Mouse (Mus musculus): ENCODE results near the gene Pcdh7. TPM values are rescaled to one million over a fixed set of nuclear protein-coding genes. Genes with fewer than 3 reads are reported as not detected.
A peak's percentile ranks its signal among the peaks of the same experiment; 100 is the strongest.

Gene Pcdh7
- polyA plus RNA-seq, 1 experiment from 2014 or later, result 16.5 TPM

DNA sequence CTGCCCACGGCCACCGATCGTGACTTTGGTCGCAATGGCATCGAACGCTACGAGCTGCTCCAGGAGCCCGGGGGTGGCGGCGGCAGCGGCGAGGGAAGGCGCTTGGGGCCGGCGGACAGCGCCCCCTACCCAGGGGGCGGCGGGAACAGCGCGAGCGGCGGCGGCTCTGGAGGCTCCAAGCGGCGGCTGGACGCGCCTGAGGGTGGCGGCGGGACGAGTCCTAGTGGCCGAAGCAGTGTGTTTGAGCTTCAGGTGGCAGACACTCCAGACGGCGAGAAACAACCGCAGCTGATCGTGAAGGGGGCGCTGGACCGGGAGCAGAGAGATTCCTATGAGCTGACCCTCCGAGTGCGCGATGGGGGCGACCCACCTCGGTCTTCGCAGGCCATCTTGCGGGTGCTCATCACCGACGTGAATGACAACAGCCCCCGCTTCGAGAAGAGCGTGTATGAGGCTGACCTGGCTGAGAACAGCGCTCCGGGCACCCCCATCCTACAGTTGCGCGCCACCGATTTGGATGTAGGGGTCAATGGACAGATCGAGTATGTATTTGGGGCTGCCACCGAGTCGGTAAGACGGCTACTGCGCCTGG, 1.9 kb downstream of the Pcdh7 start:
- H3K9ac ChIP-seq, result peak overlapping the region; percentile 96
- peaks cover 21% of the 10 kb centered on the region for H3K27me3 ChIP-seq (replicated peaks)
- peak overlapping the region; percentile 88 for H3K4me3 ChIP-seq
- peaks cover 18% of the 10 kb centered on the region for H3K36me3 ChIP-seq
- no peaks in the 10 kb centered on the region for H3K9me3 ChIP-seq
- peak overlapping the region; percentile 99 for H3K27ac ChIP-seq (replicated peaks)
- no peak for ATAC-seq (ENCODE audit: extremely low read depth, insufficient number of reproducible peaks, low FRiP score, low TSS enrichment)
- under 1% methylated on average over 59 of the region's 59 CpGs for WGBS
- peak overlapping the region; percentile 94 for H3K4me2 ChIP-seq
- H3K4me1 ChIP-seq, result no peaks in the 10 kb centered on the region

GRCm38 (mm10) chr5:57720206-57720880, 2.6 kb downstream of the Pcdh7 start:
- Histone ChIP-seq H3K9me3 (no peaks in the 10 kb centered on the region), H3K4me2 (peak overlapping the region; percentile 94), H3K36me3 (peaks cover 18% of the 10 kb centered on the region), H3K27me3 (replicated peaks) (peaks cover 21% of the 10 kb centered on the region), H3K9ac (peak overlapping the region; percentile 96), H3K27ac (replicated peaks) (peak overlapping the region; percentile 99; the same call in 1 of the 2 replicates), H3K4me1 (peaks cover 4% of the 10 kb centered on the region; the same call in 1 of the 2 replicates), H3K4me3 (peak overlapping the region; percentile 88)
- no peak for ATAC-seq (ENCODE audit: extremely low read depth, insufficient number of reproducible peaks, low FRiP score, low TSS enrichment)
- WGBS, result 2% methylated on average over 34 of the region's 34 CpGs

DNA sequence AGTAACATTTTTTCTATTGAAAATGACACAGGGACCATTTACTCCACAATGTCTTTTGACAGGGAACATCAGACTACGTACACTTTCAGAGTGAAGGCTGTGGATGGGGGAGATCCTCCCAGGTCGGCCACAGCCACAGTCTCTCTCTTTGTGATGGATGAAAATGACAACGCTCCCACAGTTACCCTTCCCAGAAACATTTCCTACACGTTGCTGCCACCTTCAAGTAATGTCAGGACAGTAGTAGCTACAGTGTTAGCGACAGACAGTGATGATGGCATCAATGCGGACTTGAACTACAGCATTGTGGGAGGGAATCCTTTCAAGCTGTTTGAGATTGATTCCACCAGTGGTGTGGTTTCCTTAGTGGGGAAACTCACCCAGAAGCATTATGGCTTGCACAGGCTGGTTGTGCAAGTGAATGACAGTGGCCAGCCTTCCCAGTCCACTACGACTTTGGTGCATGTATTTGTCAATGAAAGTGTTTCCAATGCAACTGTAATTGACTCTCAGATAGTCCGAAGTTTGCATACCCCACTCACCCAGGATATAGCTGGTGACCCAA, 3.5 kb downstream of the Pcdh7 start:
- H3K4me2 ChIP-seq, result peak overlapping the region; percentile 94
- H3K36me3 ChIP-seq, result peaks cover 18% of the 10 kb centered on the region
- H3K27me3 ChIP-seq (replicated peaks), result peaks cover 21% of the 10 kb centered on the region
- peak overlapping the region; percentile 96 for H3K9ac ChIP-seq
- H3K9me3 ChIP-seq, result no peaks in the 10 kb centered on the region
- ATAC-seq (ENCODE audit: extremely low read depth, insufficient number of reproducible peaks, low FRiP score, low TSS enrichment), result no peak
- H3K27ac ChIP-seq (replicated peaks), result peak overlapping the region; percentile 99
- H3K4me3 ChIP-seq, result peak overlapping the region; percentile 88
- WGBS, result 15% methylated on average over 8 of the region's 8 CpGs
- H3K4me1 ChIP-seq, result peaks cover 8% of the 10 kb centered on the region

- ATAC-seq (ENCODE audit: extremely low read depth, insufficient number of reproducible peaks, low FRiP score, low TSS enrichment), result no peak
These were observed 4.2 kb downstream of the Pcdh7 start for GRCm38 (mm10) chr5:57721927-57722326.

GRCm38 (mm10) chr5:57733451-57733850, 15.7 kb downstream of the Pcdh7 start:
- H3K9ac ChIP-seq, result no peak overlapping the region
- no peak overlapping the region for H3K4me2 ChIP-seq
- no peaks in the 10 kb centered on the region for H3K9me3 ChIP-seq
- whole genome bisulfite sequencing, result 38% methylated on average over 1 of the region's 1 CpGs
- H3K27me3 ChIP-seq (replicated peaks), result no peaks in the 10 kb centered on the region
- H3K4me3 ChIP-seq, result no peak overlapping the region
- no peak overlapping the region for H3K27ac ChIP-seq (replicated peaks)
- H3K4me1 ChIP-seq, result peaks cover 43% of the 10 kb centered on the region
- H3K36me3 ChIP-seq, result peaks cover 4% of the 10 kb centered on the region; the same call in 1 of the 2 replicates
- no peak for ATAC-seq (ENCODE audit: extremely low read depth, insufficient number of reproducible peaks, low FRiP score, low TSS enrichment)

More at GRCm38 (mm10) chr5:57721927-57722326, 4.2 kb downstream of the Pcdh7 start:
- 6% methylated on average over 6 of the region's 6 CpGs for WGBS
- Histone ChIP-seq H3K27ac (replicated peaks) (peak overlapping the region; percentile 99), H3K9ac (peak overlapping the region; percentile 96), H3K4me3 (peak overlapping the region; percentile 88), H3K36me3 (peaks cover 18% of the 10 kb centered on the region), H3K4me2 (peak overlapping the region; percentile 94), H3K4me1 (peaks cover 13% of the 10 kb centered on the region), H3K9me3 (no peaks in the 10 kb centered on the region), H3K27me3 (replicated peaks) (peaks cover 21% of the 10 kb centered on the region)

- no peaks in the 10 kb centered on the region for H3K27me3 ChIP-seq (replicated peaks)
- no peak overlapping the region for H3K27ac ChIP-seq (replicated peaks)
- H3K9ac ChIP-seq, result no peak overlapping the region
- WGBS, result 80% methylated on average over 6 of the region's 6 CpGs
- peaks cover 52% of the 10 kb centered on the region for H3K4me1 ChIP-seq
- no peaks in the 10 kb centered on the region for H3K36me3 ChIP-seq
- no peak for ATAC-seq (ENCODE audit: extremely low read depth, insufficient number of reproducible peaks, low FRiP score, low TSS enrichment)
- H3K9me3 ChIP-seq, result no peaks in the 10 kb centered on the region
- H3K4me3 ChIP-seq, result no peak overlapping the region
- no peak overlapping the region for H3K4me2 ChIP-seq
These were observed 18.0 kb downstream of the Pcdh7 start for GRCm38 (mm10) chr5:57735723-57736122.

GRCm38 (mm10) chr5:57742924-57743323, 25.2 kb downstream of the Pcdh7 start:
- H3K9ac ChIP-seq, result peak overlapping the region; percentile 70
- no peaks in the 10 kb centered on the region for H3K9me3 ChIP-seq
- H3K4me2 ChIP-seq, result peak overlapping the region; percentile 53
- peaks cover 33% of the 10 kb centered on the region for H3K4me1 ChIP-seq
- 0 out of 2 replicates have a peak overlapping the region, but pooled peaks have one; percentile 16 for H3K4me3 ChIP-seq
- H3K27me3 ChIP-seq (replicated peaks), result no peaks in the 10 kb centered on the region
- ATAC-seq (ENCODE audit: extremely low read depth, insufficient number of reproducible peaks, low FRiP score, low TSS enrichment), result no peak
- H3K36me3 ChIP-seq, result no peaks in the 10 kb centered on the region
- peak overlapping the region; percentile 83 for H3K27ac ChIP-seq (replicated peaks)
- WGBS, result 9% methylated on average over 6 of the region's 6 CpGs

GRCm38 (mm10) chr5:57743956-57744661, 26.3 kb downstream of the Pcdh7 start:
- Histone ChIP-seq H3K9ac (no peak overlapping the region), H3K4me3 (0 out of 2 replicates have a peak overlapping the region, but pooled peaks have one; percentile 16), H3K27ac (replicated peaks) (peak overlapping the region; percentile 83), H3K4me2 (peak overlapping the region; percentile 53), H3K36me3 (0 out of 2 replicates have a peak, but pooled peaks cover 1% of the 10 kb centered on the region), H3K9me3 (no peaks in the 10 kb centered on the region), H3K4me1 (peaks cover 33% of the 10 kb centered on the region), H3K27me3 (replicated peaks) (no peaks in the 10 kb centered on the region)
- 22% methylated on average over 2 of the region's 2 CpGs for WGBS
- ATAC-seq (ENCODE audit: extremely low read depth, insufficient number of reproducible peaks, low FRiP score, low TSS enrichment), result peak; percentile 61; the same call in 1 of the 2 replicates

- 0 out of 2 replicates have a peak, but pooled peaks cover 2% of the 10 kb centered on the region for H3K36me3 ChIP-seq
- no peak for ATAC-seq (ENCODE audit: extremely low read depth, insufficient number of reproducible peaks, low FRiP score, low TSS enrichment)
- no peak overlapping the region for H3K4me3 ChIP-seq
- 62% methylated on average over 1 of the region's 1 CpGs for WGBS
- H3K27ac ChIP-seq (replicated peaks), result no peak overlapping the region
- no peaks in the 10 kb centered on the region for H3K27me3 ChIP-seq (replicated peaks)
- no peaks in the 10 kb centered on the region for H3K9me3 ChIP-seq
- no peak overlapping the region for H3K4me2 ChIP-seq
- peaks cover 24% of the 10 kb centered on the region for H3K4me1 ChIP-seq
- H3K9ac ChIP-seq, result no peak overlapping the region
These were observed 28.1 kb downstream of the Pcdh7 start for GRCm38 (mm10) chr5:57745879-57746278.

DNA sequence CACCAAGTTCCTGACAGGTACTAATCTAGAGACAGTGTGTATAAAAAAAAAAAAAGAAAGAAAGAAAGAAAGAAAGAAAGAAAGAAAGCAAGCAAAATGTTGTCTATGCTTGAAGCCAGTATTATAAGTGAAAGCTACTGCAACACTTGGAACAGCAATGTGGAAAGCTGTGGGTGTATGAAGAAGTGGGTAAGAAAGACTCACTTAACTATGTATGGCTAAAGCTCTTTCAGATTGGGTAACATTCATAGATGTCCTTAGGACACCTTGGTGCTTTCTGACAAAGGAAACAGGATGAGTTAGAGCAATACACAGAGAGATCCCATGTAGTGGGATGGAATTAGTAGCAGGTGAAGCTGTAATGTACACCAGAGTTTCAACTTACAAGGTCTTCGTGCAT, 32.6 kb downstream of the Pcdh7 start:
- no peaks in the 10 kb centered on the region for H3K9me3 ChIP-seq

GRCm38 (mm10) chr5:57755791-57756190, 38.0 kb downstream of the Pcdh7 start:
- no peak for ATAC-seq (ENCODE audit: extremely low read depth, insufficient number of reproducible peaks, low FRiP score, low TSS enrichment)
- Histone ChIP-seq H3K4me3 (no peak overlapping the region), H3K9me3 (no peaks in the 10 kb centered on the region), H3K9ac (no peak overlapping the region), H3K27me3 (replicated peaks) (no peaks in the 10 kb centered on the region), H3K36me3 (peaks cover 5% of the 10 kb centered on the region; the same call in 1 of the 2 replicates), H3K4me2 (no peak overlapping the region), H3K4me1 (peaks cover 53% of the 10 kb centered on the region), H3K27ac (replicated peaks) (peak overlapping the region; percentile 54)
- 3% methylated on average over 1 of the region's 1 CpGs for WGBS

More for the DNA sequence above, 32.6 kb downstream of the Pcdh7 start:
- no peak overlapping the region for H3K27ac ChIP-seq (replicated peaks)
- H3K4me2 ChIP-seq, result no peak overlapping the region
- WGBS, result 88% methylated on average over 1 of the region's 1 CpGs
- peaks cover 7% of the 10 kb centered on the region; the same call in 1 of the 2 replicates for H3K36me3 ChIP-seq
- H3K27me3 ChIP-seq (replicated peaks), result no peaks in the 10 kb centered on the region
- no peak overlapping the region for H3K4me3 ChIP-seq
- H3K4me1 ChIP-seq, result peaks cover 11% of the 10 kb centered on the region
- no peak overlapping the region for H3K9ac ChIP-seq
- no peak for ATAC-seq (ENCODE audit: extremely low read depth, insufficient number of reproducible peaks, low FRiP score, low TSS enrichment)

Data from heart, embryonic 13.5 days (tissue).